ENCODE assay signal across 8 mouse cellular contexts in the genomic region with DNA sequence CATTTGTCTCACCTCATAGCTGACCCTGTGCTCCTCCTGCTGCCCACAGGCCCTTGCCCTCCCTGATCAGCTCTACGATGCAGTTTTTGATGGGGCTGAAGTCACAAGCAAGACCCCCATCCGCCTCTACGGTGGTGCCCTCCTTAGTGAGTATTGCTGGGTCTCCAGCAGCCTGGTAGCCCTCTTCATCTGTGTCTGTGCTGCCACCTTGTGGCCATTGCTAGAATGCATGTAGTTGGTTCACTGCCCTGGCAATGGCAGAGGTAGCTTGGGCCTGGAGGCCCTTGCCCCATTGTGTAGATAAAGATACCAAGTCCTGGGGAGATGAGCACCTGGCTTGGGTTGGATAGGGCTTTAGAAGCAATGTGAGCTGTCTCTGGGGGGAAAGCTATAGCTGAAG. TPM values are rescaled to one million over a fixed set of nuclear protein-coding genes. Genes with fewer than 3 reads are reported as not detected.
DNase-seq lines count a peak whose midpoint lies in the region; ATAC-seq and TF ChIP-seq lines count a peak whose summit lies in the region.

No protein-coding gene starts in this region.

- no peaks in the 10 kb centered on the region for H3K79me2 ChIP-seq in liver, adult 2 months (ENCODE audit: control insufficient read depth, insufficient read depth, low read length)

- H3K4me1 ChIP-seq in bone marrow macrophage, adult 2 months (ENCODE audit: control insufficient read depth, insufficient read depth, low read length), result no peaks in the 10 kb centered on the region
- peaks cover 27% of the 10 kb centered on the region for H3K4me1 ChIP-seq in heart, embryonic 13.5 days
- H3K4me1 ChIP-seq in kidney, postnatal 0 days (replicated peaks; ENCODE audit: insufficient read depth, low read length), result no peaks in the 10 kb centered on the region
- no peaks in the 10 kb centered on the region for H3K4me1 ChIP-seq in liver, adult 2 months (ENCODE audit: control insufficient read depth, insufficient read depth, low read length)

- H3K27me3 ChIP-seq in heart, embryonic 13.5 days (replicated peaks), result peaks cover 8% of the 10 kb centered on the region; the same call in 1 of the 2 replicates
- no peaks in the 10 kb centered on the region for H3K27me3 ChIP-seq in kidney, postnatal 0 days (ENCODE audit: insufficient read depth, low read length)
- no peaks in the 10 kb centered on the region for H3K27me3 ChIP-seq in liver, adult 2 months (ENCODE audit: control insufficient read depth, insufficient read depth, low read length)

- H3K9ac ChIP-seq in heart, embryonic 13.5 days, result no peak overlapping the region
- H3K9ac ChIP-seq in kidney, postnatal 0 days (ENCODE audit: low read depth, low read length), result no peak overlapping the region
- no peak overlapping the region for H3K9ac ChIP-seq in liver, adult 2 months (ENCODE audit: low read depth, low read length)

- TF ChIP-seq CTCF in bone marrow macrophage, adult 2 months (IDR thresholded peaks at IDR 0.05; ENCODE audit: low read depth, low read length), result peak; percentile 54
- TF ChIP-seq CTCF in kidney, postnatal 0 days (IDR thresholded peaks at IDR 0.05; ENCODE audit: low read depth), result peak; percentile 96
- peak; percentile 95 for TF ChIP-seq CTCF in liver, adult 2 months (IDR thresholded peaks at IDR 0.05; ENCODE audit: low read depth, low read length)

- peak; percentile 75 for ATAC-seq in erythroblast, adult 5-6 weeks (replicated peaks; ENCODE audit: low FRiP score, poor library complexity, severe bottlenecking)
- no peak for ATAC-seq in heart, embryonic 13.5 days (ENCODE audit: extremely low read depth, insufficient number of reproducible peaks, low FRiP score, low TSS enrichment)
- ATAC-seq in kidney, postnatal 0 days (replicated peaks; ENCODE audit: low FRiP score, low read depth), result peak; percentile 9; the same call in 1 of the 2 replicates

- no peak overlapping the region for H3K4me3 ChIP-seq in bone marrow macrophage, adult 2 months (ENCODE audit: insufficient read depth, low read length)
- H3K4me3 ChIP-seq in heart, embryonic 13.5 days, result no peak overlapping the region
- H3K4me3 ChIP-seq in kidney, postnatal 0 days (replicated peaks; ENCODE audit: low read depth, low read length), result no peak overlapping the region
- no peak overlapping the region for H3K4me3 ChIP-seq in liver, adult 2 months (ENCODE audit: insufficient read depth, low read depth, low read length)

- H3K4me2 ChIP-seq in heart, embryonic 13.5 days, result no peak overlapping the region
- H3K4me2 ChIP-seq in kidney, postnatal 0 days (ENCODE audit: low read length), result no peak overlapping the region

- peaks cover 31% of the 10 kb centered on the region for H3K36me3 ChIP-seq in heart, embryonic 13.5 days
- peaks cover 3% of the 10 kb centered on the region; the same call in 1 of the 2 replicates for H3K36me3 ChIP-seq in kidney, postnatal 0 days (ENCODE audit: insufficient read depth, low read length)
- H3K36me3 ChIP-seq in liver, adult 2 months (ENCODE audit: control insufficient read depth, insufficient read depth, low read length), result no peaks in the 10 kb centered on the region

- 23% methylated on average over 3 of the region's 3 CpGs for WGBS in heart, embryonic 13.5 days
- WGBS in kidney, postnatal 0 days, result 14% methylated on average over 3 of the region's 3 CpGs
- WGBS in liver, adult 2 months, result 10% methylated on average over 3 of the region's 3 CpGs

- TF ChIP-seq POLR2A in bone marrow macrophage, adult 2 months (IDR thresholded peaks at IDR 0.05; ENCODE audit: borderline replicate concordance, low read depth, low read length), result no peak
- TF ChIP-seq POLR2A in liver, adult 2 months (IDR thresholded peaks at IDR 0.05; ENCODE audit: extremely low read depth, insufficient read depth, low read length), result no peak

- peak; percentile 84 for DNase-seq in CD4-positive helper T cell, adult 2 months (ENCODE audit: low read depth, low spot score)
- DNase-seq in kidney, postnatal 0 days (ENCODE audit: low spot score), result peak; percentile 88
- peak; percentile 47 for DNase-seq in liver, adult 2 months (ENCODE audit: extremely low read depth, low read depth, low spot score)
- DNase-seq in naive thymus-derived CD4-positive, alpha-beta T cell, adult 2 months (ENCODE audit: low read depth), result peak; percentile 95
- DNase-seq in spleen, postnatal 36 days (ENCODE audit: low spot score in 2 of 2), result peak; percentile 86 to 88

- no peaks in the 10 kb centered on the region for H3K9me3 ChIP-seq in heart, embryonic 13.5 days
- no peaks in the 10 kb centered on the region for H3K9me3 ChIP-seq in kidney, postnatal 0 days (replicated peaks; ENCODE audit: low read length)

- H3K27ac ChIP-seq in bone marrow macrophage, adult 2 months (ENCODE audit: insufficient read depth, low read depth, low read length), result no peak overlapping the region
- H3K27ac ChIP-seq in heart, embryonic 13.5 days (replicated peaks), result 0 out of 2 replicates have a peak overlapping the region, but pooled peaks have one; percentile 5
- H3K27ac ChIP-seq in kidney, postnatal 0 days, result no peak overlapping the region
- no peak overlapping the region for H3K27ac ChIP-seq in liver, adult 2 months (replicated peaks; ENCODE audit: insufficient read depth, low read depth, low read length)

RNA-seq across cellular contexts. Expression of a gene that starts 11.5 kb away (rescaled TPM):
- not detected in 2 replicates for polyA plus RNA-seq in bone marrow macrophage, adult 2 months (2012; ENCODE audit: insufficient read depth, insufficient read length, missing spikeins)
- total RNA-seq in erythroblast, adult 5-6 weeks (2015; ENCODE audit: low replicate concordance), result 0.96 TPM in 1 of 2 replicates, not detected in the other
- 0.34 TPM in 1 of 2 replicates, not detected in the other for total RNA-seq in erythroblast, adult 5-6 weeks (2017; ENCODE audit: low replicate concordance)
- polyA plus RNA-seq in heart, embryonic 13.5 days (2015; fragmentation: Nextera tagmentation; extraction: Ambion mirVana), result 24.5 TPM in 2 replicates
- 24.9 and 28.3 TPM in 2 replicates for polyA plus RNA-seq in kidney, postnatal 0 days (2015; fragmentation: Nextera tagmentation; extraction: Ambion mirVana)
- 1.9 and 5.0 TPM in 2 replicates for total RNA-seq in liver, adult 2 months (2014; rRNA removed)
- 7.1 and 9.1 TPM in 2 replicates for polyA plus RNA-seq in liver, adult 2 months (2012; rRNA removed)
